Mouse (Mus musculus): Measurements from ENCODE around the gene Usp3. TPM values are rescaled to one million over a fixed set of nuclear protein-coding genes. Genes with fewer than 3 reads are reported as not detected.

Gene Usp3
- total and polyA plus RNA-seq, 2 experiments from 2014 or later, result 39.4 to 53.4 TPM

GRCm38 (mm10) chr9:66515680-66516210 lies 77.2 kb downstream of the Usp3 start:
- Histone ChIP-seq H3K27ac (ENCODE audit: low read depth) (peak overlapping the region; percentile 98), H3K9me3 (replicated peaks; ENCODE audit: control insufficient read depth, low read length) (no peaks in the 10 kb centered on the region)
- 85% methylated on average over 10 of the region's 10 CpGs for WGBS

GRCm38 (mm10) chr9:66515115-66515514 lies 77.8 kb downstream of the Usp3 start:
- H3K36me3 ChIP-seq (replicated peaks; ENCODE audit: control insufficient read depth, insufficient read depth, low read length), result peaks cover 41% of the 10 kb centered on the region
- DNase-seq (ENCODE audit: low spot score) (no peak), ATAC-seq (ENCODE audit: insufficient read depth, low read depth) (no peak)
- H3K4me1 ChIP-seq (ENCODE audit: control insufficient read depth, insufficient read depth), result peaks cover 9% of the 10 kb centered on the region; the same call in 1 of the 2 replicates
- no peaks in the 10 kb centered on the region for H3K27me3 ChIP-seq (ENCODE audit: control insufficient read depth, insufficient read depth, low read length)
- peak overlapping the region; percentile 52; the same call in 1 of the 2 replicates for H3K9ac ChIP-seq (replicated peaks; ENCODE audit: low read depth, low read length)
- no peaks in the 10 kb centered on the region for H3K9me3 ChIP-seq (replicated peaks; ENCODE audit: control insufficient read depth, low read length)
- 25% methylated on average over 2 of the region's 2 CpGs for WGBS
- no peak for TF ChIP-seq CTCF (IDR thresholded peaks at IDR 0.05; ENCODE audit: low read depth)
- TF ChIP-seq EP300 (IDR thresholded peaks at IDR 0.05; ENCODE audit: low read depth), result no peak
- peak overlapping the region; percentile 98 for H3K4me2 ChIP-seq (ENCODE audit: low read depth, low read length)
- H3K4me3 ChIP-seq (ENCODE audit: low read depth, low read length), result peak overlapping the region; percentile 69; the same call in 1 of the 2 replicates
- H3K27ac ChIP-seq (ENCODE audit: low read depth), result peak overlapping the region; percentile 98

More at GRCm38 (mm10) chr9:66515680-66516210, 77.2 kb downstream of the Usp3 start:
- DNase-seq (ENCODE audit: low spot score) (no peak), ATAC-seq (ENCODE audit: insufficient read depth, low read depth) (no peak)
- Histone ChIP-seq H3K27me3 (ENCODE audit: control insufficient read depth, insufficient read depth, low read length) (no peaks in the 10 kb centered on the region), H3K4me2 (ENCODE audit: low read depth, low read length) (no peak overlapping the region), H3K36me3 (replicated peaks; ENCODE audit: control insufficient read depth, insufficient read depth, low read length) (peaks cover 44% of the 10 kb centered on the region), H3K4me1 (ENCODE audit: control insufficient read depth, insufficient read depth) (peaks cover 4% of the 10 kb centered on the region; the same call in 1 of the 2 replicates), H3K4me3 (ENCODE audit: low read depth, low read length) (no peak overlapping the region), H3K9ac (replicated peaks; ENCODE audit: low read depth, low read length) (no peak overlapping the region)
- TF ChIP-seq EP300 (IDR thresholded peaks at IDR 0.05; ENCODE audit: low read depth) (no peak), CTCF (IDR thresholded peaks at IDR 0.05; ENCODE audit: low read depth) (no peak)

GRCm38 (mm10) chr9:66514256-66514770 lies 78.6 kb downstream of the Usp3 start, which contains the start of gene Fbxl22:
Gene Fbxl22, minus strand, starts transcription at chr9:66514593.
- DNase-seq (ENCODE audit: low spot score), result peak; percentile 78

GRCm38 (mm10) chr9:66513661-66514255 lies 79.2 kb downstream of the Usp3 start:
- WGBS, result 31% methylated on average over 4 of the region's 4 CpGs
- H3K36me3 ChIP-seq (replicated peaks; ENCODE audit: control insufficient read depth, insufficient read depth, low read length), result peaks cover 46% of the 10 kb centered on the region
- H3K4me2 ChIP-seq (ENCODE audit: low read depth, low read length), result peak overlapping the region; percentile 98

More at GRCm38 (mm10) chr9:66514256-66514770, 78.6 kb downstream of the Usp3 start, which contains the start of gene Fbxl22:
- H3K4me2 ChIP-seq (ENCODE audit: low read depth, low read length), result peak within 1 kb of the TSS; percentile 98
- peak; percentile 51 for ATAC-seq (ENCODE audit: insufficient read depth, low read depth)
- H3K9me3 ChIP-seq (replicated peaks; ENCODE audit: control insufficient read depth, low read length), result no peaks in the 10 kb centered on the region
- peak within 1 kb of the TSS; percentile 53 for H3K9ac ChIP-seq (replicated peaks; ENCODE audit: low read depth, low read length)
- TF ChIP-seq CTCF (IDR thresholded peaks at IDR 0.05; ENCODE audit: low read depth) (peak; percentile 64), EP300 (IDR thresholded peaks at IDR 0.05; ENCODE audit: low read depth) (0 out of 2 replicates have a peak, but pooled peaks have one; percentile 19)
- peak within 1 kb of the TSS; percentile 98 for H3K27ac ChIP-seq (ENCODE audit: low read depth)
- WGBS, result 25% methylated on average over 17 of the region's 17 CpGs
- H3K4me1 ChIP-seq (ENCODE audit: control insufficient read depth, insufficient read depth), result peaks cover 11% of the 10 kb centered on the region; the same call in 1 of the 2 replicates
- peak within 1 kb of the TSS; percentile 69 for H3K4me3 ChIP-seq (ENCODE audit: low read depth, low read length)
- H3K27me3 ChIP-seq (ENCODE audit: control insufficient read depth, insufficient read depth, low read length), result no peaks in the 10 kb centered on the region
- H3K36me3 ChIP-seq (replicated peaks; ENCODE audit: control insufficient read depth, insufficient read depth, low read length), result peaks cover 43% of the 10 kb centered on the region

GRCm38 (mm10) chr9:66513150-66513549 lies 79.8 kb downstream of the Usp3 start:
- Histone ChIP-seq H3K4me3 (ENCODE audit: low read depth, low read length) (peak overlapping the region; percentile 69), H3K4me1 (ENCODE audit: control insufficient read depth, insufficient read depth) (peaks cover 11% of the 10 kb centered on the region; the same call in 1 of the 2 replicates), H3K9me3 (replicated peaks; ENCODE audit: control insufficient read depth, low read length) (no peaks in the 10 kb centered on the region), H3K4me2 (ENCODE audit: low read depth, low read length) (peak overlapping the region; percentile 98), H3K9ac (replicated peaks; ENCODE audit: low read depth, low read length) (peak overlapping the region; percentile 53), H3K36me3 (replicated peaks; ENCODE audit: control insufficient read depth, insufficient read depth, low read length) (peaks cover 44% of the 10 kb centered on the region), H3K27ac (ENCODE audit: low read depth) (peak overlapping the region; percentile 98), H3K27me3 (ENCODE audit: control insufficient read depth, insufficient read depth, low read length) (no peaks in the 10 kb centered on the region)
- ATAC-seq (ENCODE audit: insufficient read depth, low read depth) (no peak), DNase-seq (ENCODE audit: low spot score) (peak; percentile 41)
- no peak for TF ChIP-seq EP300 (IDR thresholded peaks at IDR 0.05; ENCODE audit: low read depth)
- peak; percentile 48 for TF ChIP-seq CTCF (IDR thresholded peaks at IDR 0.05; ENCODE audit: low read depth)

More at GRCm38 (mm10) chr9:66513661-66514255, 79.2 kb downstream of the Usp3 start:
- no peak for ATAC-seq (ENCODE audit: insufficient read depth, low read depth)
- Histone ChIP-seq H3K4me3 (ENCODE audit: low read depth, low read length) (peak overlapping the region; percentile 69), H3K27me3 (ENCODE audit: control insufficient read depth, insufficient read depth, low read length) (no peaks in the 10 kb centered on the region), H3K9me3 (replicated peaks; ENCODE audit: control insufficient read depth, low read length) (no peaks in the 10 kb centered on the region), H3K9ac (replicated peaks; ENCODE audit: low read depth, low read length) (peak overlapping the region; percentile 53), H3K4me1 (ENCODE audit: control insufficient read depth, insufficient read depth) (peaks cover 11% of the 10 kb centered on the region; the same call in 1 of the 2 replicates), H3K27ac (ENCODE audit: low read depth) (peak overlapping the region; percentile 98)
- DNase-seq (ENCODE audit: low spot score), result peak; percentile 51
- TF ChIP-seq EP300 (IDR thresholded peaks at IDR 0.05; ENCODE audit: low read depth) (peak; percentile 57; the same call in 1 of the 2 replicates), CTCF (IDR thresholded peaks at IDR 0.05; ENCODE audit: low read depth) (no peak)
